Mouse (Mus musculus): ENCODE measurements at regions not wholly inside any gene's neighbourhood (a gene's known extent, or its start where the extent isn't known, plus 50 kb on each side); places are given as distances from the start of the nearest gene placed in this dataset.
A peak's percentile ranks its signal among the peaks of the same experiment; 100 is the strongest.

- Histone ChIP-seq H3K9ac (replicated peaks; ENCODE audit: low read depth) (no peak overlapping the region), H3K27ac (ENCODE audit: low read length) (no peak overlapping the region), H3K9me3 (ENCODE audit: low read length) (no peaks in the 10 kb centered on the region), H3K36me3 (ENCODE audit: insufficient read depth, low read length) (no peaks in the 10 kb centered on the region), H3K4me2 (replicated peaks; ENCODE audit: low read depth, low read length) (no peak overlapping the region), H3K4me3 (ENCODE audit: low read depth, low read length) (no peak overlapping the region), H3K4me1 (ENCODE audit: insufficient read depth, low read depth, low read length) (no peaks in the 10 kb centered on the region), H3K27me3 (replicated peaks; ENCODE audit: insufficient read depth, low read length) (no peaks in the 10 kb centered on the region)
- no peak for ATAC-seq
- WGBS, result 19% methylated on average over 5 of the region's 5 CpGs
- no peak for DNase-seq (ENCODE audit: low spot score)
- no peak for TF ChIP-seq EP300 (IDR thresholded peaks at IDR 0.05)
- TF ChIP-seq CTCF (IDR thresholded peaks at IDR 0.05), result peak; percentile 17; the same call in 1 of the 2 replicates
These were observed 415.1 kb upstream of the Gulo start for GRCm38 (mm10) chr14:66424141-66424540.
